Mouse (Mus musculus) spleen, adult 2 months (tissue): Measurements from ENCODE around the gene Ppp1r14b. TPM values are rescaled to one million over a fixed set of nuclear protein-coding genes. Genes with fewer than 3 reads are reported as not detected.
A peak's percentile ranks its signal among the peaks of the same experiment; 100 is the strongest.

Source experiments
- DNase-seq, 2 experiments: peaks; one replicate each; pipeline versions ENCODE4 v3.0.0 to v3.0.0-alpha.2; 2012 to 2021; ENCODE audit warnings: low spot score in 2 of 2, low read depth in 1 of 2
- H3K27ac ChIP-seq: fragments of 200-500 bp; 2 replicates; pipeline ENCODE4 v1.5.1; 2012; ENCODE audit warnings: low read length, inconsistent platforms; ENCODE audit not compliant: insufficient read depth
- H3K27me3 ChIP-seq: fragments of 200-500 bp; 2 replicates; pipeline ENCODE4 v1.6.1; 2012; ENCODE audit warnings: mild to moderate bottlenecking, moderate library complexity, low read length, inconsistent platforms; ENCODE audit not compliant: control insufficient read depth, insufficient read depth
- H3K36me3 ChIP-seq: fragments of 200-500 bp; 2 replicates; pipeline ENCODE4 v1.6.1; 2012; ENCODE audit warnings: mild to moderate bottlenecking, low read length, inconsistent platforms; ENCODE audit not compliant: control insufficient read depth, insufficient read depth
- H3K4me1 ChIP-seq: fragments of 200-500 bp; 2 replicates; pipeline ENCODE4 v1.6.1; 2011; ENCODE audit warnings: inconsistent platforms; ENCODE audit not compliant: control insufficient read depth, insufficient read depth, insufficient read length
- H3K4me3 ChIP-seq: fragments of 200-500 bp; 2 replicates; pipeline ENCODE4 v1.5.1; 2011; ENCODE audit warnings: mild to moderate bottlenecking, inconsistent platforms; ENCODE audit not compliant: insufficient read depth, insufficient read length; ENCODE audit errors: extremely low read depth
- CTCF ChIP-seq: fragments of 200-500 bp; IDR thresholded peaks from 2 replicates; pipeline ENCODE4 v1.5.1; 2011; ENCODE audit warnings: mild to moderate bottlenecking, inconsistent platforms; ENCODE audit not compliant: insufficient read depth, insufficient read length, insufficient replicate concordance; ENCODE audit errors: extremely low read depth
- POLR2A ChIP-seq: fragments of 200-500 bp; IDR thresholded peaks from 2 replicates; pipeline ENCODE4 v1.6.1; 2011; ENCODE audit warnings: low read depth, low read length, inconsistent platforms
- WGBS: fragments of 180-500 bp; shearing (Covaris S2); methylation state at CpG from one replicate; pipeline ENCODE4 v1.1.7; 2018; 5-methylcytosine and 5-hydroxymethylcytosine counted together
- polyA plus RNA-seq: library from polyadenylated mRNA; depleted of rRNA; stranded (reverse); fragments of >200 nt; gene quantifications from 2 replicates; pipeline ENCODE4 v1.2.3, GENCODE M21; 2012; rRNA removed

Gene Ppp1r14b
- polyA plus RNA-seq, 1 experiment, result 69.0 TPM

GRCm38 (mm10) chr19:7017541-7018457, 43.0 kb downstream of the Ppp1r14b start:
- Histone ChIP-seq H3K4me3 (peak overlapping the region; percentile 73), H3K36me3 (peaks cover 33% of the 10 kb centered on the region), H3K27me3 (no peaks in the 10 kb centered on the region), H3K27ac (peak overlapping the region; percentile 95), H3K4me1 (peaks cover 10% of the 10 kb centered on the region; the same call in 1 of the 2 replicates)
- TF ChIP-seq CTCF (no peak), POLR2A (peak; percentile 20; the same call in 1 of the 2 replicates)
- peak; percentile 60 to 70 for DNase-seq
- 7% methylated on average over 12 of the region's 12 CpGs for whole genome bisulfite sequencing

GRCm38 (mm10) chr19:7018546-7018945, 43.8 kb downstream of the Ppp1r14b start:
- TF ChIP-seq POLR2A (no peak), CTCF (no peak)
- Histone ChIP-seq H3K27me3 (no peaks in the 10 kb centered on the region), H3K36me3 (peaks cover 30% of the 10 kb centered on the region), H3K4me1 (peaks cover 10% of the 10 kb centered on the region; the same call in 1 of the 2 replicates), H3K27ac (peak overlapping the region; percentile 95), H3K4me3 (peak overlapping the region; percentile 73)
- DNase-seq, result no peak
- 9% methylated on average over 11 of the region's 11 CpGs for WGBS

- Histone ChIP-seq H3K27ac (peak within 1 kb of the TSS; percentile 95), H3K36me3 (peaks cover 26% of the 10 kb centered on the region), H3K4me1 (peaks cover 10% of the 10 kb centered on the region; the same call in 1 of the 2 replicates), H3K4me3 (peak within 1 kb of the TSS; percentile 73), H3K27me3 (no peaks in the 10 kb centered on the region)
- WGBS, result 2% methylated on average over 5 of the region's 5 CpGs
- TF ChIP-seq CTCF, result no peak
- TF ChIP-seq POLR2A, result peak; percentile 37; the same call in 1 of the 2 replicates
- DNase-seq, result peak; percentile 60 to 82
Observed at GRCm38 (mm10) chr19:7019191-7019590, 44.4 kb downstream of the Ppp1r14b start, which contains the start of gene Fermt3. TSS of gene Fermt3 (minus strand) at chr19:7019469.

GRCm38 (mm10) chr19:7020224-7020641, 45.5 kb downstream of the Ppp1r14b start:
- Histone ChIP-seq H3K27me3 (no peaks in the 10 kb centered on the region), H3K27ac (peak overlapping the region; percentile 95), H3K4me1 (peaks cover 10% of the 10 kb centered on the region; the same call in 1 of the 2 replicates), H3K36me3 (peaks cover 23% of the 10 kb centered on the region), H3K4me3 (no peak overlapping the region)
- DNase-seq, result peak; percentile 70 to 75
- TF ChIP-seq CTCF, result peak; percentile 79; the same call in 1 of the 2 replicates
- TF ChIP-seq POLR2A, result no peak
- 3% methylated on average over 3 of the region's 3 CpGs for WGBS

Other genes starting within 250 kb of the Ppp1r14b start
- gene Rps6ka4, start 134.3 kb upstream of the Ppp1r14b start, polyA plus RNA-seq, result 26.7 and 31.8 TPM in 2 replicates
- 82.5 and 106 TPM in 2 replicates for gene Ccdc88b, start 116.8 kb upstream of the Ppp1r14b start, polyA plus RNA-seq
- gene Trmt112, start 65.3 kb upstream of the Ppp1r14b start, polyA plus RNA-seq, result 135 and 150 TPM in 2 replicates
- gene Prdx5, start 64.9 kb upstream of the Ppp1r14b start, polyA plus RNA-seq, result 54.6 and 59.4 TPM in 2 replicates
- gene Esrra, start 53.2 kb upstream of the Ppp1r14b start, polyA plus RNA-seq, result 48.4 and 53.7 TPM in 2 replicates
- 0.11 and 0.28 TPM in 2 replicates for gene Catsperz, start 49.6 kb upstream of the Ppp1r14b start, polyA plus RNA-seq
- gene Kcnk4, start 40.5 kb upstream of the Ppp1r14b start, polyA plus RNA-seq, result 0.04 and 0.11 TPM in 2 replicates
- 24.9 and 32.5 TPM in 2 replicates for gene Bad, start 33.1 kb upstream of the Ppp1r14b start, polyA plus RNA-seq
- 54.6 and 61.7 TPM in 2 replicates for gene Gpr137, start 32.5 kb upstream of the Ppp1r14b start, polyA plus RNA-seq
- 31.5 and 31.7 TPM in 2 replicates for gene Plcb3, start 1.5 kb downstream of the Ppp1r14b start, polyA plus RNA-seq
- 22.1 and 26.2 TPM in 2 replicates for gene Fkbp2, start 5.5 kb downstream of the Ppp1r14b start, polyA plus RNA-seq
- gene Vegfb, start 12.7 kb downstream of the Ppp1r14b start, polyA plus RNA-seq, result 20.7 and 23.9 TPM in 2 replicates
- 24.1 and 25.3 TPM in 2 replicates for gene Dnajc4, start 17.6 kb downstream of the Ppp1r14b start, polyA plus RNA-seq
- gene Nudt22, start 21.1 kb downstream of the Ppp1r14b start, polyA plus RNA-seq, result 19.4 and 26.5 TPM in 2 replicates
- 4.7 and 6.4 TPM in 2 replicates for gene Trpt1, start 21.2 kb downstream of the Ppp1r14b start, polyA plus RNA-seq
- 194 and 240 TPM in 2 replicates for gene Fermt3, start 44.5 kb downstream of the Ppp1r14b start, polyA plus RNA-seq
- gene Stip1, start 65.0 kb downstream of the Ppp1r14b start, polyA plus RNA-seq, result 27.4 and 31.3 TPM in 2 replicates
- gene Macrod1, start 81.8 kb downstream of the Ppp1r14b start, polyA plus RNA-seq, result 13.4 and 17.9 TPM in 2 replicates
- gene Flrt1, start 130.8 kb downstream of the Ppp1r14b start, polyA plus RNA-seq, result 0.14 and 0.16 TPM in 2 replicates
- 64.3 and 81.9 TPM in 2 replicates for gene Otub1, start 231.3 kb downstream of the Ppp1r14b start, polyA plus RNA-seq
- 636 and 1,081 TPM in 2 replicates for gene Cox8a, start 242.6 kb downstream of the Ppp1r14b start, polyA plus RNA-seq